Mouse (Mus musculus) liver, embryonic 14.5 days (tissue): ENCODE measurements around the gene Sulf2. TPM values are rescaled to one million over a fixed set of nuclear protein-coding genes. Genes with fewer than 3 reads are reported as not detected.

Source experiments
- ATAC-seq: fragments of 200-750 bp; cut with Nextera tagmentation; 2 replicates; pipeline ENCODE4 v1.8.0; 2017; ENCODE audit warnings: moderate number of reproducible peaks, mild to moderate bottlenecking, moderate library complexity; ENCODE audit not compliant: insufficient read depth
- DNase-seq, 3 experiments: peaks; one replicate each; pipeline ENCODE4 v3.0.0-alpha.2; 2012 to 2013; ENCODE audit warnings: low read depth in 3 of 3, low spot score in 3 of 3
- H3K27ac ChIP-seq: fragments of 300-500 bp; sonication (generic); 2 replicates; pipeline ENCODE4 v1.5.1; 2014; ENCODE audit warnings: moderate library complexity, mild to moderate bottlenecking, control low read depth, inconsistent platforms
- H3K27me3 ChIP-seq: fragments of 300-500 bp; sonication (generic); 2 replicates; pipeline ENCODE4 v1.6.1; 2014; ENCODE audit warnings: mild to moderate bottlenecking, low read length, moderate library complexity; ENCODE audit not compliant: control insufficient read depth, insufficient read depth
- H3K36me3 ChIP-seq: fragments of 300-500 bp; sonication (generic); replicated peaks from 2 replicates; pipeline ENCODE4 v1.6.1; 2014; ENCODE audit warnings: low read depth; ENCODE audit not compliant: control insufficient read depth, insufficient read depth
- H3K4me1 ChIP-seq, 2 experiments: fragments of 200-500 bp in 1 of 2; fragments of 300-500 bp in 1 of 2; sonication (generic) in 1 of 2; replicated peaks; 2 replicates each; pipeline ENCODE4 v1.6.1; 2012 to 2014; ENCODE audit warnings: antibody characterized with exemption in 1 of 2, inconsistent platforms in 1 of 2, low read length in 1 of 2; ENCODE audit not compliant: control insufficient read depth in 2 of 2, insufficient read depth in 2 of 2
- H3K4me2 ChIP-seq: fragments of 300-500 bp; sonication (generic); 2 replicates; pipeline ENCODE4 v1.6.1; 2014; ENCODE audit warnings: low read depth, mild to moderate bottlenecking, control low read depth, moderate library complexity
- H3K4me3 ChIP-seq, 2 experiments: fragments of 200-500 bp in 1 of 2; fragments of 300-500 bp in 1 of 2; sonication (generic) in 1 of 2; 2 replicates each; pipeline ENCODE4 v1.5.1; 2012 to 2014; ENCODE audit warnings: low read depth in 2 of 2, low read length in 2 of 2, mild to moderate bottlenecking in 2 of 2, control low read depth in 1 of 2, inconsistent platforms in 1 of 2, moderate library complexity in 1 of 2; ENCODE audit not compliant: insufficient read depth in 1 of 2
- H3K9ac ChIP-seq: fragments of 300-500 bp; sonication (generic); replicated peaks from 2 replicates; pipeline ENCODE4 v1.6.1; 2014; ENCODE audit warnings: mild to moderate bottlenecking, control low read depth, moderate library complexity
- H3K9me3 ChIP-seq: fragments of 300-500 bp; sonication (generic); 2 replicates; pipeline ENCODE4 v1.6.1; 2016; ENCODE audit warnings: low read length, mixed read lengths; ENCODE audit not compliant: control insufficient read depth
- CTCF ChIP-seq: IDR thresholded peaks from 2 replicates; pipeline ENCODE4 v1.5.1; 2016; ENCODE audit warnings: antibody characterized with exemption, low read depth, control low read depth
- EP300 ChIP-seq: IDR thresholded peaks from 2 replicates; pipeline ENCODE4 v1.6.1; 2016; ENCODE audit warnings: antibody characterized with exemption, low read depth
- WGBS: fragments of 180-500 bp; shearing (Covaris S2); extraction: QIAGEN DNeasy Blood & Tissue Kit; methylation state at CpG from one replicate; pipeline ENCODE4 v1.1.7; 2014; ENCODE audit not compliant: insufficient replicate concordance; 5-methylcytosine and 5-hydroxymethylcytosine counted together
- polyA plus RNA-seq, 2 experiments: library from polyadenylated mRNA; depleted of rRNA in 1 of 2; stranded (reverse) in 1 of 2; unstranded in 1 of 2; fragments of >200 nt; fragmentation: Nextera tagmentation in 1 of 2; extraction: Ambion mirVana in 1 of 2; gene quantifications; 2 replicates each; pipeline versions ENCODE4 v1.2.1 to v1.2.3; 2012 to 2014

Gene Sulf2
- polyA plus RNA-seq, 2 experiments: 0.81 to 0.99 TPM

GRCm38 (mm10) chr2:166196080-166196786 lies 40.8 kb upstream of the Sulf2 start:
- no peak for TF ChIP-seq CTCF
- TF ChIP-seq EP300: no peak
- Histone ChIP-seq H3K9ac (no peak overlapping the region), H3K9me3 (no peaks in the 10 kb centered on the region), H3K27ac (no peak overlapping the region), H3K27me3 (no peaks in the 10 kb centered on the region), H3K4me1 (no peaks in the 10 kb centered on the region), H3K4me3 (no peak overlapping the region), H3K4me2 (no peak overlapping the region), H3K36me3 (no peaks in the 10 kb centered on the region)
- WGBS: 49% methylated on average over 13 of the region's 13 CpGs
- no peak for ATAC-seq
- no peak for DNase-seq

- Histone ChIP-seq H3K9ac (no peak overlapping the region), H3K4me3 (no peak overlapping the region), H3K36me3 (no peaks in the 10 kb centered on the region), H3K4me1 (no peaks in the 10 kb centered on the region), H3K4me2 (no peak overlapping the region), H3K27me3 (no peaks in the 10 kb centered on the region), H3K9me3 (no peaks in the 10 kb centered on the region), H3K27ac (no peak overlapping the region)
- ATAC-seq (no peak), DNase-seq (no peak)
- WGBS: 51% methylated on average over 6 of the region's 6 CpGs
- TF ChIP-seq EP300 (no peak), CTCF (no peak)
These were observed 39.6 kb upstream of the Sulf2 start for GRCm38 (mm10) chr2:166195041-166195440.

- WGBS: 57% methylated on average over 16 of the region's 16 CpGs
- TF ChIP-seq CTCF: no peak
- Histone ChIP-seq H3K9me3 (no peaks in the 10 kb centered on the region), H3K27ac (no peak overlapping the region), H3K4me3 (no peak overlapping the region), H3K9ac (no peak overlapping the region), H3K36me3 (no peaks in the 10 kb centered on the region), H3K4me1 (no peaks in the 10 kb centered on the region), H3K27me3 (no peaks in the 10 kb centered on the region), H3K4me2 (no peak overlapping the region)
- DNase-seq: no peak
- no peak for ATAC-seq
These were observed 38.8 kb upstream of the Sulf2 start for GRCm38 (mm10) chr2:166194112-166194758.

- H3K27me3 ChIP-seq: no peaks in the 10 kb centered on the region
- H3K9ac ChIP-seq: no peak overlapping the region
- 60% methylated on average over 3 of the region's 3 CpGs for WGBS
- H3K4me1 ChIP-seq: no peaks in the 10 kb centered on the region
- TF ChIP-seq EP300: no peak
- TF ChIP-seq CTCF: peak; percentile 12; the same call in 1 of the 2 replicates
- DNase-seq (no peak), ATAC-seq (no peak)
- no peak overlapping the region for H3K4me3 ChIP-seq
- H3K4me2 ChIP-seq: no peak overlapping the region
- no peaks in the 10 kb centered on the region for H3K9me3 ChIP-seq
- no peaks in the 10 kb centered on the region for H3K36me3 ChIP-seq
- no peak overlapping the region for H3K27ac ChIP-seq
These were observed 38.0 kb upstream of the Sulf2 start for GRCm38 (mm10) chr2:166193509-166193908.

GRCm38 (mm10) chr2:166190816-166191215 lies 35.4 kb upstream of the Sulf2 start:
- Histone ChIP-seq H3K4me1 (no peaks in the 10 kb centered on the region), H3K36me3 (no peaks in the 10 kb centered on the region), H3K9ac (no peak overlapping the region), H3K9me3 (no peaks in the 10 kb centered on the region), H3K27me3 (no peaks in the 10 kb centered on the region), H3K27ac (no peak overlapping the region), H3K4me2 (no peak overlapping the region), H3K4me3 (no peak overlapping the region)
- TF ChIP-seq CTCF: no peak
- TF ChIP-seq EP300: no peak
- ATAC-seq (no peak), DNase-seq (no peak)
- WGBS: 63% methylated on average over 8 of the region's 8 CpGs
